Mouse (Mus musculus) cerebellum, adult 2 months (tissue): ENCODE results near the gene Git2.

Source experiments
- CTCF ChIP-seq: fragments of 200-500 bp; IDR thresholded peaks from 2 replicates; pipeline ENCODE4 v1.5.1; 2011; ENCODE audit warnings: low read depth, mild to moderate bottlenecking, control low read depth, low read length, moderate library complexity, borderline replicate concordance; ENCODE audit not compliant: insufficient read depth
- POLR2A ChIP-seq: fragments of 200-500 bp; IDR thresholded peaks from 2 replicates; pipeline ENCODE4 v1.6.1; 2011; ENCODE audit warnings: low read length, control low read depth, borderline replicate concordance; ENCODE audit not compliant: insufficient read depth

DNA sequence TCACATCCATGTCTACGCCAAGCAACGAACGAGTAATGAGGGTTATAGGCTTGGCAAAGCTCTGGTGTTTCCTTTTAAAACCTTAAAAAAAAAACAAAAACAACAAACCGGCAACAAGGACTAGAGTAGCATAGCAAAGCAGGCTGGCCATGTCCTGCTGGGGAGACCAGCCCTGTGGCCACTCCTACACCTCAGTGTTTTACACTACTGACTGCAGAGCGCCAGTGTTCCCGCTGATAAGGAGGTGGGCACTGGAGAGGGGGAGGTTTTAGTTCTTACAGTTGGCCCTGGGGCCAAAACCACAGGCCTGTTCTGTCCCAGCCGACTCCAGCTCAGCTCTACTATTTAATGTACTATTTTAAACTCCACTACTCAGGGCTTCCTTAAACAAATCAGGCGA lies 32.2 kb upstream of the Git2 start:
- TF ChIP-seq CTCF (no peak), POLR2A (no peak)
